ENCODE assay signal across 32 mouse cellular contexts in genomic region chr8:89406688-89407087, GRCm38 (mm10).
"Had no signal": no experiment of that assay in that cellular context is flagged by ENCODE, and none has a peak within 500 bp of the region (broad histone marks: within the 10 kb centered on the region; RNA-seq: fewer than 3 reads in every experiment).

No protein-coding gene starts in this region.

- H3K4me3 ChIP-seq: left cerebral cortex, adult 2 months; limb, embryonic 10.5 days; limb, embryonic 12.5 days; limb, embryonic 13.5 days; limb, embryonic 15.5 days; liver, embryonic 12.5 days; liver, embryonic 13.5 days; liver, embryonic 15.5 days; lung, embryonic 15.5 days; megakaryocyte, embryonic 14.5 days; midbrain, embryonic 10.5 days; midbrain, embryonic 12.5 days; midbrain, embryonic 13.5 days; midbrain, embryonic 15.5 days; myocyte; neural tube, embryonic 12.5 days had no signal

- H3K9ac ChIP-seq: limb, embryonic 12.5 days; limb, embryonic 13.5 days; limb, embryonic 15.5 days; liver, embryonic 12.5 days; liver, embryonic 13.5 days; liver, embryonic 14.5 days; liver, embryonic 15.5 days; lung, embryonic 14.5 days; lung, embryonic 15.5 days; midbrain, embryonic 12.5 days; midbrain, embryonic 13.5 days; midbrain, embryonic 15.5 days; neural tube, embryonic 12.5 days had no signal

- H3K4me1 ChIP-seq: limb, embryonic 13.5 days; limb, embryonic 15.5 days; liver, embryonic 12.5 days; liver, embryonic 13.5 days; liver, embryonic 15.5 days; lung, embryonic 15.5 days; megakaryocyte, embryonic 14.5 days; midbrain, embryonic 10.5 days; midbrain, embryonic 12.5 days; midbrain, embryonic 13.5 days; midbrain, embryonic 15.5 days; neural tube, embryonic 12.5 days had no signal

- DNase-seq: left cerebral cortex, postnatal 4 days; liver; liver, embryonic 13.5 days; lung, adult 18-20 months; lung, adult 2 months; lung, embryonic 14.5 days; lung, postnatal 10 days; lung, postnatal 14 days; lung, postnatal 36 days; lung, postnatal 4 days; midbrain, embryonic 14.5 days had no signal

- H3K27me3 ChIP-seq: limb, embryonic 12.5 days; limb, embryonic 15.5 days; lung, embryonic 15.5 days; megakaryocyte, embryonic 14.5 days; midbrain, embryonic 12.5 days; midbrain, embryonic 13.5 days; midbrain, embryonic 15.5 days; neural tube, embryonic 12.5 days had no signal

- H3K36me3 ChIP-seq: limb, embryonic 10.5 days; limb, embryonic 12.5 days; limb, embryonic 13.5 days; limb, embryonic 15.5 days; liver, embryonic 12.5 days; liver, embryonic 13.5 days; liver, embryonic 15.5 days; lung, embryonic 15.5 days; midbrain, embryonic 10.5 days; midbrain, embryonic 12.5 days; midbrain, embryonic 13.5 days; midbrain, embryonic 15.5 days; neural tube, embryonic 12.5 days had no signal

- ATAC-seq: liver, embryonic 12.5 days; lung, postnatal 0 days; midbrain, embryonic 13.5 days; midbrain, embryonic 15.5 days; midbrain, embryonic 16.5 days had no signal

- H3K9me3 ChIP-seq: limb, embryonic 10.5 days; limb, embryonic 12.5 days; limb, embryonic 13.5 days; limb, embryonic 15.5 days; liver, embryonic 12.5 days; liver, embryonic 13.5 days; liver, embryonic 15.5 days; lung, embryonic 15.5 days; midbrain, embryonic 10.5 days; midbrain, embryonic 12.5 days; midbrain, embryonic 13.5 days; midbrain, embryonic 15.5 days; neural tube, embryonic 12.5 days had no signal

- H3K27ac ChIP-seq: left cerebral cortex, adult 2 months; limb, embryonic 10.5 days; limb, embryonic 12.5 days; limb, embryonic 13.5 days; limb, embryonic 15.5 days; liver, embryonic 12.5 days; liver, embryonic 13.5 days; liver, embryonic 14.5 days; liver, embryonic 15.5 days; lung, embryonic 15.5 days; macrophage; midbrain, embryonic 10.5 days; midbrain, embryonic 12.5 days; midbrain, embryonic 13.5 days; midbrain, embryonic 15.5 days; neural tube, embryonic 12.5 days had no signal

- H3K4me2 ChIP-seq: limb, embryonic 12.5 days; limb, embryonic 13.5 days; limb, embryonic 15.5 days; liver, embryonic 11.5 days; liver, embryonic 12.5 days; liver, embryonic 13.5 days; liver, embryonic 15.5 days; lung, embryonic 14.5 days; lung, embryonic 15.5 days; midbrain, embryonic 11.5 days; midbrain, embryonic 12.5 days; midbrain, embryonic 13.5 days; midbrain, embryonic 15.5 days; neural tube, embryonic 12.5 days had no signal
